ENCODE assay signal across 17 mouse cellular contexts in the genomic region with DNA sequence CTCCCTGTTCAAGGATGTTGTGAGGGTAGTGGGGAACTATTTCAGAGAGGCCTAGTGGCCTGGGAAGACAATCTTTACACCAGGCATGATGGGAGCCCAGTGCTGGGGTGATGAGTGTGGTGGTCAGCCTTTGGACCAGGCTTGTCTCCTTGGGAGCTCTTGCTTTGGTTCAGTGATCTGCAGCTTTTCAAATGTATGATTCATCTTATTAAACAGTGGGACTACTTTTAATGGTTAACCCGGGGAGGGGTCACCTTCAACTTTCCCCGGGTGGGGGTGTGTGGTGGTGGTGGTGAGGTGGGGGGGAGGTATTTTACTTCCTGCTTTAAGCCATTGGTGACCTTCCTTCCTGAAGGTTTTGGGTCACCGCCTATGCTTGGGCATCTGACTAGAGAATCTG. TPM values are rescaled to one million over a fixed set of nuclear protein-coding genes. Genes with fewer than 3 reads are reported as not detected.
DNase-seq lines count a peak whose midpoint lies in the region; ATAC-seq and TF ChIP-seq lines count a peak whose summit lies in the region.
"Had no signal": no experiment of that assay in that cellular context is flagged by ENCODE, and none has a peak within 500 bp of the region (broad histone marks: within the 10 kb centered on the region; RNA-seq: fewer than 3 reads in every experiment).

No protein-coding gene starts in this region.

- no peak for TF ChIP-seq CTCF in forebrain, postnatal 0 days (IDR thresholded peaks at IDR 0.05; ENCODE audit: low read depth)

- H3K27ac ChIP-seq in forebrain, postnatal 0 days (ENCODE audit: low read depth, low read length) = no peak overlapping the region
- no peak overlapping the region for H3K27ac ChIP-seq in forebrain, embryonic 16.5 days (ENCODE audit: low read length)
- H3K27ac ChIP-seq in midbrain, embryonic 10.5 days (replicated peaks) = no peak overlapping the region
- H3K27ac ChIP-seq in midbrain, embryonic 11.5 days (ENCODE audit: low read depth, low read length) = no peak overlapping the region
- no peak overlapping the region for H3K27ac ChIP-seq in liver, embryonic 11.5 days (ENCODE audit: low read depth, low read length)
- H3K27ac ChIP-seq: embryonic facial prominence, embryonic 15.5 days; liver, embryonic 13.5 days had no signal

- DNase-seq in forebrain, postnatal 0 days = no peak
- DNase-seq in midbrain, embryonic 10.5 days (ENCODE audit: low spot score) = no peak
- no peak for DNase-seq in midbrain, embryonic 11.5 days (ENCODE audit: low spot score, missing footprints)
- peak; percentile 83 for DNase-seq in kidney, postnatal 14 days
- DNase-seq in liver, embryonic 11.5 days (ENCODE audit: low spot score) = no peak
- DNase-seq: heart, postnatal 4 days; liver, embryonic 13.5 days; lung, postnatal 14 days; thymus, adult 2 months had no signal

- no peak overlapping the region for H3K9ac ChIP-seq in forebrain, postnatal 0 days
- H3K9ac ChIP-seq in forebrain, embryonic 16.5 days (replicated peaks; ENCODE audit: low read depth, low read length) = no peak overlapping the region
- no peak overlapping the region for H3K9ac ChIP-seq in midbrain, embryonic 11.5 days (ENCODE audit: low read length)
- H3K9ac ChIP-seq in liver, embryonic 11.5 days (ENCODE audit: low read depth, low read length) = no peak overlapping the region
- H3K9ac ChIP-seq: liver, embryonic 13.5 days had no signal

- no peak overlapping the region for H3K4me3 ChIP-seq in forebrain, postnatal 0 days (ENCODE audit: low read depth, low read length)
- no peak overlapping the region for H3K4me3 ChIP-seq in forebrain, embryonic 16.5 days (replicated peaks; ENCODE audit: low read length)
- H3K4me3 ChIP-seq in midbrain, embryonic 10.5 days = 0 out of 2 replicates have a peak overlapping the region, but pooled peaks have one; percentile 57
- no peak overlapping the region for H3K4me3 ChIP-seq in midbrain, embryonic 11.5 days (ENCODE audit: low read depth, low read length)
- H3K4me3 ChIP-seq in liver, embryonic 11.5 days (ENCODE audit: low read depth, low read length) = no peak overlapping the region

- no peak for ATAC-seq in forebrain, postnatal 0 days
- no peak for ATAC-seq in forebrain, embryonic 16.5 days
- ATAC-seq in midbrain, embryonic 11.5 days (ENCODE audit: low FRiP score) = no peak
- no peak for ATAC-seq in activated CD4-positive, CD25-positive, alpha-beta regulatory T cell, adult 4 months
- ATAC-seq in liver, embryonic 11.5 days (replicated peaks; ENCODE audit: low FRiP score) = no peak

- H3K9me3 ChIP-seq in forebrain, postnatal 0 days (ENCODE audit: low read length) = no peaks in the 10 kb centered on the region
- no peaks in the 10 kb centered on the region for H3K9me3 ChIP-seq in forebrain, embryonic 16.5 days (ENCODE audit: control insufficient read depth, low read length)
- no peaks in the 10 kb centered on the region for H3K9me3 ChIP-seq in midbrain, embryonic 10.5 days (replicated peaks)
- H3K9me3 ChIP-seq in midbrain, embryonic 11.5 days (ENCODE audit: control insufficient read depth, low read length) = no peaks in the 10 kb centered on the region
- H3K9me3 ChIP-seq in liver, embryonic 11.5 days (ENCODE audit: control insufficient read depth, low read length) = no peaks in the 10 kb centered on the region
- H3K9me3 ChIP-seq: embryonic facial prominence, embryonic 15.5 days; liver, embryonic 13.5 days had no signal

- peak overlapping the region; percentile 82; the same call in 1 of the 2 replicates for H3K4me2 ChIP-seq in forebrain, postnatal 0 days (ENCODE audit: low read depth)
- H3K4me2 ChIP-seq in forebrain, embryonic 16.5 days (ENCODE audit: low read length) = no peak overlapping the region
- H3K4me2 ChIP-seq in midbrain, embryonic 11.5 days = no peak overlapping the region
- H3K4me2 ChIP-seq in liver, embryonic 11.5 days = no peak overlapping the region

- 0 out of 2 replicates have a peak, but pooled peaks cover 6% of the 10 kb centered on the region for H3K36me3 ChIP-seq in forebrain, postnatal 0 days (ENCODE audit: insufficient read depth)
- H3K36me3 ChIP-seq in forebrain, embryonic 16.5 days (ENCODE audit: control insufficient read depth, insufficient read depth) = no peaks in the 10 kb centered on the region
- no peaks in the 10 kb centered on the region for H3K36me3 ChIP-seq in midbrain, embryonic 10.5 days
- no peaks in the 10 kb centered on the region for H3K36me3 ChIP-seq in midbrain, embryonic 11.5 days (ENCODE audit: control insufficient read depth, insufficient read depth, low read length)
- H3K36me3 ChIP-seq in liver, embryonic 11.5 days (ENCODE audit: control insufficient read depth, insufficient read depth, low read length) = no peaks in the 10 kb centered on the region
- H3K36me3 ChIP-seq: embryonic facial prominence, embryonic 15.5 days; liver, embryonic 13.5 days had no signal

- 85% methylated on average over 3 of the region's 3 CpGs for WGBS in forebrain, postnatal 0 days
- 83% methylated on average over 3 of the region's 3 CpGs for WGBS in forebrain, embryonic 16.5 days
- WGBS in midbrain, embryonic 10.5 days = 82% methylated on average over 3 of the region's 3 CpGs
- 91% methylated on average over 3 of the region's 3 CpGs for WGBS in midbrain, embryonic 11.5 days
- 64% methylated on average over 3 of the region's 3 CpGs for WGBS in liver, embryonic 11.5 days

- H3K4me1 ChIP-seq in forebrain, postnatal 0 days (ENCODE audit: insufficient read depth) = peaks cover 6% of the 10 kb centered on the region
- peaks cover 22% of the 10 kb centered on the region for H3K4me1 ChIP-seq in forebrain, embryonic 16.5 days (replicated peaks; ENCODE audit: control insufficient read depth, insufficient read depth, low read length)
- H3K4me1 ChIP-seq in midbrain, embryonic 10.5 days = peaks cover 29% of the 10 kb centered on the region
- H3K4me1 ChIP-seq in midbrain, embryonic 11.5 days (ENCODE audit: control insufficient read depth, insufficient read depth, low read length) = no peaks in the 10 kb centered on the region; the same call in 1 of the 2 replicates
- no peaks in the 10 kb centered on the region; the same call in 1 of the 2 replicates for H3K4me1 ChIP-seq in liver, embryonic 11.5 days (replicated peaks; ENCODE audit: control insufficient read depth, insufficient read depth, low read length)

- no peaks in the 10 kb centered on the region for H3K27me3 ChIP-seq in forebrain, postnatal 0 days (ENCODE audit: insufficient read depth, low read length)
- peaks cover 9% of the 10 kb centered on the region for H3K27me3 ChIP-seq in forebrain, embryonic 16.5 days (replicated peaks; ENCODE audit: control insufficient read depth, insufficient read depth, low read length)
- peaks cover 69% of the 10 kb centered on the region for H3K27me3 ChIP-seq in midbrain, embryonic 10.5 days (ENCODE audit: low read depth, poor library complexity, severe bottlenecking)
- H3K27me3 ChIP-seq in midbrain, embryonic 11.5 days (ENCODE audit: control insufficient read depth, insufficient read depth, low read length) = peaks cover 25% of the 10 kb centered on the region
- peaks cover 28% of the 10 kb centered on the region for H3K27me3 ChIP-seq in liver, embryonic 11.5 days (replicated peaks; ENCODE audit: control insufficient read depth, insufficient read depth, low read length)

RNA-seq across cellular contexts. Expression of a gene that starts 1.8 kb away (rescaled TPM):
- 24.4 and 24.5 TPM in 2 replicates for total RNA-seq in forebrain, postnatal 0 days (2014; rRNA removed)
- polyA plus RNA-seq in forebrain, postnatal 0 days (2015; fragmentation: Nextera tagmentation; extraction: Ambion mirVana) = 18.5 and 23.8 TPM in 2 replicates
- polyA plus RNA-seq in forebrain, embryonic 16.5 days (2015; fragmentation: Nextera tagmentation; extraction: Ambion mirVana) = 11.7 and 17.5 TPM in 2 replicates
- 0.89 TPM in 2 replicates for polyA plus RNA-seq in midbrain, embryonic 10.5 days (2016; fragmentation: Nextera tagmentation; extraction: Ambion mirVana)
- polyA plus RNA-seq in midbrain, embryonic 11.5 days (2014; fragmentation: Nextera tagmentation; extraction: Ambion mirVana) = 0.52 and 0.82 TPM in 2 replicates
- 1 to 10 TPM; 1.2 to 1.7 TPM for polyA plus RNA-seq in activated CD4-positive, CD25-positive, alpha-beta regulatory T cell, adult 4 months (2017; shearing (Covaris generic))
- polyA plus RNA-seq in liver, embryonic 11.5 days (2014; fragmentation: Nextera tagmentation; extraction: Ambion mirVana) = 0.40 and 0.45 TPM in 2 replicates
- total RNA-seq: MEL had no signal

RNA-seq across cellular contexts. Expression of a gene that starts 18.7 kb away (rescaled TPM):
- 0.69 and 2.2 TPM in 2 replicates for total RNA-seq in forebrain, postnatal 0 days (2014; rRNA removed)
- 0.45 and 0.46 TPM in 2 replicates for polyA plus RNA-seq in forebrain, postnatal 0 days (2015; fragmentation: Nextera tagmentation; extraction: Ambion mirVana)
- 0.52 and 0.56 TPM in 2 replicates for polyA plus RNA-seq in forebrain, embryonic 16.5 days (2015; fragmentation: Nextera tagmentation; extraction: Ambion mirVana)
- polyA plus RNA-seq in midbrain, embryonic 10.5 days (2016; fragmentation: Nextera tagmentation; extraction: Ambion mirVana) = 0.44 and 0.82 TPM in 2 replicates
- polyA plus RNA-seq in midbrain, embryonic 11.5 days (2014; fragmentation: Nextera tagmentation; extraction: Ambion mirVana) = 0.18 and 0.25 TPM in 2 replicates
- polyA plus RNA-seq in activated CD4-positive, CD25-positive, alpha-beta regulatory T cell, adult 4 months (2017; shearing (Covaris generic)) = 100 to 1,000 TPM in 1 of 2 experiments, 10 to 100 TPM in 1; 97.4 to 135 TPM
- 0.32 and 1.1 TPM in 2 replicates for polyA plus RNA-seq in liver, embryonic 11.5 days (2014; fragmentation: Nextera tagmentation; extraction: Ambion mirVana)
- total RNA-seq: MEL had no signal
- polyA plus RNA-seq: C2C12 had no signal

RNA-seq across cellular contexts. Expression of a gene that starts 26.5 kb away (rescaled TPM):
- 10.2 and 10.3 TPM in 2 replicates for total RNA-seq in forebrain, postnatal 0 days (2014; rRNA removed)
- polyA plus RNA-seq in forebrain, postnatal 0 days (2015; fragmentation: Nextera tagmentation; extraction: Ambion mirVana) = 8.9 and 11.5 TPM in 2 replicates
- polyA plus RNA-seq in forebrain, embryonic 16.5 days (2015; fragmentation: Nextera tagmentation; extraction: Ambion mirVana) = 15.8 and 17.2 TPM in 2 replicates
- polyA plus RNA-seq in midbrain, embryonic 10.5 days (2016; fragmentation: Nextera tagmentation; extraction: Ambion mirVana) = 10.3 and 11.4 TPM in 2 replicates
- 7.8 and 9.3 TPM in 2 replicates for polyA plus RNA-seq in midbrain, embryonic 11.5 days (2014; fragmentation: Nextera tagmentation; extraction: Ambion mirVana)
- polyA plus RNA-seq in activated CD4-positive, CD25-positive, alpha-beta regulatory T cell, adult 4 months (2017; shearing (Covaris generic)) = 1 to 10 TPM; 4.8 to 6.1 TPM
- polyA plus RNA-seq in liver, embryonic 11.5 days (2014; fragmentation: Nextera tagmentation; extraction: Ambion mirVana) = 2.7 and 3.3 TPM in 2 replicates
- total RNA-seq: MEL had no signal

RNA-seq across cellular contexts. Expression of a gene that starts 34.6 kb away (rescaled TPM):
- not detected in 2 replicates for total RNA-seq in forebrain, postnatal 0 days (2014; rRNA removed)
- 1.2 TPM in 1 of 2 replicates, not detected in the other for polyA plus RNA-seq in forebrain, postnatal 0 days (2015; fragmentation: Nextera tagmentation; extraction: Ambion mirVana)
- polyA plus RNA-seq in forebrain, embryonic 16.5 days (2015; fragmentation: Nextera tagmentation; extraction: Ambion mirVana) = not detected in 2 replicates
- 0.39 and 0.50 TPM in 2 replicates for polyA plus RNA-seq in midbrain, embryonic 10.5 days (2016; fragmentation: Nextera tagmentation; extraction: Ambion mirVana)
- polyA plus RNA-seq in midbrain, embryonic 11.5 days (2014; fragmentation: Nextera tagmentation; extraction: Ambion mirVana) = not detected in 2 replicates
- not detected for polyA plus RNA-seq in activated CD4-positive, CD25-positive, alpha-beta regulatory T cell, adult 4 months (2017; shearing (Covaris generic))
- polyA plus RNA-seq in liver, embryonic 11.5 days (2014; fragmentation: Nextera tagmentation; extraction: Ambion mirVana) = not detected in 2 replicates
- total RNA-seq: heart, postnatal 4 days; left cerebral cortex, postnatal 25 days; MEL had no signal
- polyA plus RNA-seq: embryonic facial prominence, embryonic 15.5 days; frontal cortex, adult 2 months; gonadal fat pad, adult 2 months; liver, embryonic 13.5 days; thymus, adult 2 months had no signal

RNA-seq across cellular contexts. Expression of a gene that starts 34.7 kb away (rescaled TPM):
- total RNA-seq in forebrain, postnatal 0 days (2014; rRNA removed) = 40.7 and 55.0 TPM in 2 replicates
- polyA plus RNA-seq in forebrain, postnatal 0 days (2015; fragmentation: Nextera tagmentation; extraction: Ambion mirVana) = 26.4 and 29.3 TPM in 2 replicates
- 32.9 and 34.4 TPM in 2 replicates for polyA plus RNA-seq in forebrain, embryonic 16.5 days (2015; fragmentation: Nextera tagmentation; extraction: Ambion mirVana)
- 58.9 and 59.4 TPM in 2 replicates for polyA plus RNA-seq in midbrain, embryonic 10.5 days (2016; fragmentation: Nextera tagmentation; extraction: Ambion mirVana)
- 39.9 and 44.1 TPM in 2 replicates for polyA plus RNA-seq in midbrain, embryonic 11.5 days (2014; fragmentation: Nextera tagmentation; extraction: Ambion mirVana)
- 1 to 10 TPM; 2.1 to 3.3 TPM for polyA plus RNA-seq in activated CD4-positive, CD25-positive, alpha-beta regulatory T cell, adult 4 months (2017; shearing (Covaris generic))
- 20.0 and 20.1 TPM in 2 replicates for polyA plus RNA-seq in liver, embryonic 11.5 days (2014; fragmentation: Nextera tagmentation; extraction: Ambion mirVana)
- total RNA-seq: MEL had no signal

Comparison
In these comparisons a context has a peak if more than half of its experiments do, and no peak if none do; other contexts are left out.
1. RNA of a gene that starts 18.7 kb away (polyA plus RNA-seq): 97.4 to 135 TPM in activated CD4-positive, CD25-positive, alpha-beta regulatory T cell, adult 4 months; 0.32 to 1.1 TPM in liver, embryonic 11.5 days, 0.52 to 0.56 TPM in forebrain, embryonic 16.5 days, 0.45 to 0.46 TPM in forebrain, postnatal 0 days, 0.44 to 0.82 TPM in midbrain, embryonic 10.5 days and 0.18 to 0.25 TPM in midbrain, embryonic 11.5 days; every median in the first group is over 10 times any median in the second.